Mouse (Mus musculus) MEL (cell line): ENCODE results near the gene Nisch. TPM values are rescaled to one million over a fixed set of nuclear protein-coding genes. Genes with fewer than 3 reads are reported as not detected.

Experiments
- DNase-seq: peaks from one replicate; pipeline ENCODE4 v3.0.0; 2011; ENCODE audit warnings: low read depth, low spot score
- H3K27ac ChIP-seq: 2 replicates; pipeline ENCODE4 v1.5.1; 2012; ENCODE audit warnings: low read depth, mild to moderate bottlenecking, control low read depth, low read length, moderate library complexity; ENCODE audit not compliant: control insufficient read depth
- H3K27me3 ChIP-seq, 2 experiments: fragments of 150-350 bp in 1 of 2; sonication (generic) in 1 of 2; 2 replicates each; pipeline ENCODE4 v1.6.1; 2012; ENCODE audit warnings: low read length in 2 of 2, mild to moderate bottlenecking in 2 of 2, improper control_type of control experiment in 1 of 2, moderate library complexity in 1 of 2; ENCODE audit not compliant: insufficient read depth in 2 of 2, control insufficient read depth in 1 of 2
- H3K36me3 ChIP-seq, 2 experiments: 2 replicates each; pipeline ENCODE4 v1.6.1; 2012 to 2014; ENCODE audit warnings: low read length in 2 of 2, improper control_type of control experiment in 1 of 2, inconsistent platforms in 1 of 2, mild to moderate bottlenecking in 1 of 2; ENCODE audit not compliant: insufficient read depth in 2 of 2, control insufficient read depth in 1 of 2
- H3K4me1 ChIP-seq, 2 experiments: fragments of 150-350 bp in 1 of 2; sonication (generic) in 1 of 2; 2 replicates each; pipeline ENCODE4 v1.6.1; 2012; ENCODE audit warnings: low read length in 2 of 2, improper control_type of control experiment in 1 of 2, mild to moderate bottlenecking in 1 of 2; ENCODE audit not compliant: insufficient read depth in 2 of 2, control insufficient read depth in 1 of 2
- H3K4me3 ChIP-seq, 2 experiments: fragments of 150-350 bp in 1 of 2; sonication (generic) in 1 of 2; 2 replicates each; pipeline ENCODE4 v1.5.1; 2012; ENCODE audit warnings: low read depth in 2 of 2, low read length in 2 of 2, mild to moderate bottlenecking in 2 of 2, moderate library complexity in 2 of 2, control low read depth in 1 of 2, improper control_type of control experiment in 1 of 2; ENCODE audit not compliant: control insufficient read depth in 1 of 2, insufficient read depth in 1 of 2
- H3K79me2 ChIP-seq: 2 replicates; pipeline ENCODE4 v1.6.1; 2012; ENCODE audit warnings: mild to moderate bottlenecking, low read length, moderate library complexity; ENCODE audit not compliant: control insufficient read depth, poor library complexity, insufficient read depth
- H3K9ac ChIP-seq: 2 replicates; pipeline ENCODE4 v1.6.1; 2012; ENCODE audit warnings: low read depth, mild to moderate bottlenecking, control low read depth, low read length, moderate library complexity; ENCODE audit not compliant: control insufficient read depth, poor library complexity, severe bottlenecking
- H3K9me3 ChIP-seq: fragments of 150-350 bp; sonication (generic); replicated peaks from 2 replicates; pipeline ENCODE4 v1.6.1; 2012; ENCODE audit warnings: mild to moderate bottlenecking, low read length, improper control_type of control experiment, moderate library complexity; ENCODE audit not compliant: insufficient read depth
- ELF1 ChIP-seq: IDR thresholded peaks from 2 replicates; pipeline ENCODE4 v1.6.1; 2014; ENCODE audit warnings: low read depth, mild to moderate bottlenecking, inconsistent platforms, low read length, improper control_type of control experiment, moderate library complexity
- EP300 ChIP-seq, 2 experiments: IDR thresholded peaks; 2 replicates each; pipeline ENCODE4 v1.6.1; 2011; ENCODE audit warnings: improper control_type of control experiment in 2 of 2, low read length in 2 of 2, low read depth in 1 of 2, mild to moderate bottlenecking in 1 of 2
- GABPA ChIP-seq: IDR thresholded peaks from 2 replicates; pipeline ENCODE4 v1.6.1; 2012; ENCODE audit warnings: low read depth, mild to moderate bottlenecking, inconsistent platforms, low read length, improper control_type of control experiment, moderate library complexity
- HCFC1 ChIP-seq: IDR thresholded peaks from 2 replicates; pipeline ENCODE4 v1.6.1; 2012; ENCODE audit warnings: low read depth, mild to moderate bottlenecking, inconsistent platforms, low read length, improper control_type of control experiment, moderate library complexity
- KAT2A ChIP-seq: conservative IDR thresholded peaks from 2 replicates; pipeline ENCODE4 v1.6.1; 2012; ENCODE audit warnings: low read depth, low read length, improper control_type of control experiment, inconsistent platforms
- MAFK ChIP-seq: IDR thresholded peaks from 2 replicates; pipeline ENCODE4 v1.6.1; 2011; ENCODE audit warnings: low read depth, mild to moderate bottlenecking, low read length, improper control_type of control experiment, borderline replicate concordance
- MEF2A ChIP-seq: IDR thresholded peaks from 2 replicates; pipeline ENCODE4 v1.6.1; 2014; ENCODE audit warnings: low read depth, mild to moderate bottlenecking, inconsistent platforms, low read length, improper control_type of control experiment; ENCODE audit not compliant: poor library complexity, insufficient replicate concordance, severe bottlenecking; ENCODE audit errors: extremely low read depth
- MYB ChIP-seq: IDR thresholded peaks from 2 replicates; pipeline ENCODE4 v1.6.1; 2011; ENCODE audit warnings: mild to moderate bottlenecking, low read depth, low read length, improper control_type of control experiment
- NELFE ChIP-seq: IDR thresholded peaks from 2 replicates; pipeline ENCODE4 v1.6.1; 2011; ENCODE audit warnings: low read depth, low read length, improper control_type of control experiment
- NRF1 ChIP-seq: IDR thresholded peaks from 2 replicates; pipeline ENCODE4 v1.6.1; 2014; ENCODE audit warnings: low read depth, mild to moderate bottlenecking, inconsistent platforms, low read length, improper control_type of control experiment, moderate library complexity; ENCODE audit not compliant: poor library complexity, insufficient read depth, severe bottlenecking
- POLR2AphosphoS5 ChIP-seq: IDR thresholded peaks from 2 replicates; pipeline ENCODE4 v1.6.1; 2012; ENCODE audit warnings: low read depth, borderline replicate concordance, mild to moderate bottlenecking, inconsistent platforms, low read length, moderate library complexity, mixed read lengths
- TAL1 ChIP-seq: IDR thresholded peaks from 2 replicates; pipeline ENCODE4 v1.6.1; 2012; ENCODE audit warnings: mild to moderate bottlenecking, inconsistent platforms, low read length, moderate library complexity, mixed read lengths
- TCF12 ChIP-seq: IDR thresholded peaks from 2 replicates; pipeline ENCODE4 v1.6.1; 2014; ENCODE audit warnings: low read depth, mild to moderate bottlenecking, inconsistent platforms, low read length, improper control_type of control experiment, moderate library complexity
- ZC3H11A ChIP-seq: IDR thresholded peaks from 2 replicates; pipeline ENCODE4 v1.6.1; 2012; ENCODE audit warnings: low read depth, mild to moderate bottlenecking, inconsistent platforms, low read length, improper control_type of control experiment
- ZMIZ1 ChIP-seq: IDR thresholded peaks from 2 replicates; pipeline ENCODE4 v1.6.1; 2012; ENCODE audit warnings: low read depth, mild to moderate bottlenecking, inconsistent platforms, low read length, improper control_type of control experiment, moderate library complexity
- ZNF384 ChIP-seq: IDR thresholded peaks from 2 replicates; pipeline ENCODE4 v1.6.1; 2012; ENCODE audit warnings: low read depth, mild to moderate bottlenecking, inconsistent platforms, low read length, improper control_type of control experiment
- polyA plus RNA-seq, 2 experiments: library from polyadenylated mRNA; stranded (reverse) in 1 of 2; unstranded in 1 of 2; fragments of >175 nt in 1 of 2; fragments of >200 nt in 1 of 2; gene quantifications; 2 replicates each; pipeline versions ENCODE4 v1.2.1 to v1.2.4; 2012; ENCODE audit warnings: low replicate concordance in 2 of 2, low read depth in 1 of 2; ENCODE audit not compliant: insufficient read length in 2 of 2, insufficient read depth in 1 of 2, missing spikeins in 1 of 2
- total RNA-seq: library from RNA; depleted of rRNA; stranded (reverse); fragments of 300-350 nt; gene quantifications from 2 replicates; pipeline ENCODE4 v1.2.3, GENCODE M21; 2012; rRNA removed

Gene Nisch
- total RNA-seq (49.1 and 53.0 TPM in 2 replicates), polyA plus RNA-seq (100 to 1,000 TPM in 1 of 2 experiments, not detected in 1; 154 TPM)

DNA sequence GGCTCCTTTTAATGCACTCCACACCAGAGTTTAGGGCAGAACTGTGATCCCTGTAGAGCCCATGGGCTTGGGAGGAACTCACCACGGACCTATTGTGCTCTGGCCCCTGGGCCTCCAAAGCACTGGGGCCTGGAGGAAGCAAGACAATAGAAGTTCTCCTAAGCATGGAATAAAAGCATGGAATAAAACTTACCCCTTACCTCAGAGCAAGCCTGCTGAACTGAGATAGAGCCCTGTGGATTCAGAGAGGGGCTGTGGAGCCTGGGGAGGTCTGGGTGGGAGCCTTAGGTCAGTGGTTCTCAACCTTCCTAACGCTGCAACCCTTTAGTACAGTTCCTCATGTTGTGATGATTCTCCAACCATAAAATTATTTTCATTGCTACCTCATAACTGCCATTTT, at the start of gene Nisch:
Nisch (minus strand) TSS at position 101 of the 400 bp plus-strand sequence.
- Histone ChIP-seq H3K36me3 (no peaks in the 10 kb centered on the region), H3K4me3 (no peak within 1 kb of the TSS), H3K9me3 (no peaks in the 10 kb centered on the region), H3K79me2 (no peaks in the 10 kb centered on the region), H3K9ac (no peak within 1 kb of the TSS; the same call in 1 of the 2 replicates), H3K4me1 (peaks cover 0 to 2% of the 10 kb centered on the region in 2 experiments; a peak in 1 of 4 replicates), H3K27ac (no peak within 1 kb of the TSS)
- no peak for DNase-seq
- TF ChIP-seq MEF2A = no peak
- no peak for TF ChIP-seq ZNF384
- TF ChIP-seq HCFC1 = no peak
- no peak for TF ChIP-seq NELFE
- no peak for TF ChIP-seq KAT2A
- no peak for TF ChIP-seq ZC3H11A
- no peak for TF ChIP-seq MYB
- no peak for TF ChIP-seq ELF1
- TF ChIP-seq MAFK = no peak
- no peak for TF ChIP-seq TCF12
- no peak for TF ChIP-seq POLR2AphosphoS5
- TF ChIP-seq NRF1 = no peak
- no peak for TF ChIP-seq ZMIZ1
- no peak for TF ChIP-seq GABPA
- TF ChIP-seq, all 39 proteins: peak for 0
- H3K27me3 ChIP-seq = peaks cover 0 to 5% of the 10 kb centered on the region in 2 experiments; a peak in 2 of 4 replicates

DNA sequence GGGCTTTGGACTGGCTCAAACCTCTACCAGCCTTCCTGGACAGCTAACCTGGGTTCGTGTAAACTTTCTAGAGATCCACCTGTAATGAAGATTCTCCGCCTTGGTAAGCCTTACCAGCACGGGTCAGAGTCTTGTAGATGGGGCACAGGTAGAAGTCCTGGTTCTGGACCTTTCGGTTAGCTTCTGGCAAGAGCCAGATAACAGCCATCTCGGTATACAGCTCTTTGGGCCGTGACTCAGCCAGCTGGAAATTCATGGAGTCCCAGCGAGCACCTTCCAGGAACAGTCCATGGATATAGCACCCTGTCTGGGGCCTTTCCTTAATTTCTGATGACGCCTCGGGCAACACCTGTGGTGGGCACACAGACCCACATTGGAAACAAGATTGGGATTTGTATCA, 44.2 kb upstream of the Nisch start:
- Histone ChIP-seq H3K4me3 (peak overlapping the region in 1 of 2 experiments; percentile 35; a peak in 2 of 4 replicates), H3K79me2 (no peaks in the 10 kb centered on the region), H3K27ac (peak overlapping the region; percentile 98), H3K27me3 (no peaks in the 10 kb centered on the region), H3K9me3 (no peaks in the 10 kb centered on the region), H3K36me3 (peaks cover 0 to 20% of the 10 kb centered on the region in 2 experiments), H3K4me1 (peaks cover 12 to 25% of the 10 kb centered on the region in 2 experiments), H3K9ac (peak overlapping the region; percentile 58)
- DNase-seq = no peak
- TF ChIP-seq MYB (no peak), EP300 (IDR thresholded peaks at IDR 0.05; ENCODE audit: low read depth in 1 of 2, low read length in 2 of 2) (peak in 1 of 2 experiments; percentile 31; a peak in 1 of 4 replicates), NELFE (0 out of 2 replicates have a peak, but pooled peaks have one; percentile 28), TAL1 (0 out of 2 replicates have a peak, but pooled peaks have one; percentile 19)
